Mouse (Mus musculus) thymus, postnatal 4 days (tissue): ENCODE measurements at regions not wholly inside any gene's neighbourhood (a gene's known extent, or its start where the extent isn't known, plus 50 kb on each side); places are given as distances from the start of the nearest gene placed in this dataset.
"Not testable (repeated sequence)": the region's sequence is repeated elsewhere in the genome, so short reads cannot be mapped to it uniquely, and the experiment has no call there.

Experiments
- DNase-seq: peaks from one replicate; pipeline ENCODE4 v3.0.0; 2021

- DNase-seq: no peak
Observed at GRCm38 (mm10) chr19:27031030-27031700, 145.5 kb downstream of the Gm815 start.

GRCm38 (mm10) chr19:27032621-27033020 is 146.9 kb downstream of the Gm815 start:
- DNase-seq: no peak

- no peak for DNase-seq
Observed at GRCm38 (mm10) chr19:27038298-27038697, 152.6 kb downstream of the Gm815 start.

GRCm38 (mm10) chr19:27040321-27041025 is 154.8 kb downstream of the Gm815 start:
- no peak for DNase-seq

- no peak for DNase-seq
Observed at GRCm38 (mm10) chr19:27066449-27067181, 149.7 kb upstream of the Vldlr start.

- no peak for DNase-seq
Observed at GRCm38 (mm10) chr19:27073281-27073680, 143.0 kb upstream of the Vldlr start.

- no peak for DNase-seq
Observed at GRCm38 (mm10) chr19:27075019-27075418, 141.3 kb upstream of the Vldlr start.

- no peak for DNase-seq
Observed at GRCm38 (mm10) chr19:27076920-27077512, 139.3 kb upstream of the Vldlr start.

- no peak for DNase-seq
Observed at GRCm38 (mm10) chr19:27087344-27087743, 128.9 kb upstream of the Vldlr start.

- DNase-seq: no peak
Observed at GRCm38 (mm10) chr19:27087833-27088232, 128.5 kb upstream of the Vldlr start.

GRCm38 (mm10) chr19:27089099-27089498 is 127.2 kb upstream of the Vldlr start:
- no peak for DNase-seq

GRCm38 (mm10) chr19:27091603-27092002 is 124.7 kb upstream of the Vldlr start:
- DNase-seq: no peak

- DNase-seq: no peak
Observed at GRCm38 (mm10) chr19:27094777-27095478, 121.4 kb upstream of the Vldlr start.

- DNase-seq: no peak
Observed at GRCm38 (mm10) chr19:27099921-27100320, 116.4 kb upstream of the Vldlr start.

- DNase-seq: no peak
Observed at GRCm38 (mm10) chr19:27110437-27110836, 105.8 kb upstream of the Vldlr start.

GRCm38 (mm10) chr19:27120876-27121275 is 95.4 kb upstream of the Vldlr start:
- peak; percentile 64 for DNase-seq

GRCm38 (mm10) chr19:27122348-27122747 is 93.9 kb upstream of the Vldlr start:
- no peak for DNase-seq

GRCm38 (mm10) chr19:27123334-27123733 is 93.0 kb upstream of the Vldlr start:
- DNase-seq: no peak

GRCm38 (mm10) chr19:27123806-27124469 is 92.3 kb upstream of the Vldlr start:
- DNase-seq: peak; percentile 81

- DNase-seq: not testable (repeated sequence)
Observed at GRCm38 (mm10) chr19:27128501-27128900, 87.8 kb upstream of the Vldlr start.

GRCm38 (mm10) chr19:27134360-27134759 is 81.9 kb upstream of the Vldlr start:
- DNase-seq: no peak

GRCm38 (mm10) chr19:27140892-27141291 is 75.4 kb upstream of the Vldlr start:
- no peak for DNase-seq
